Comparison of ENCODE assay signal across 8 mouse cellular contexts in the genomic region with DNA sequence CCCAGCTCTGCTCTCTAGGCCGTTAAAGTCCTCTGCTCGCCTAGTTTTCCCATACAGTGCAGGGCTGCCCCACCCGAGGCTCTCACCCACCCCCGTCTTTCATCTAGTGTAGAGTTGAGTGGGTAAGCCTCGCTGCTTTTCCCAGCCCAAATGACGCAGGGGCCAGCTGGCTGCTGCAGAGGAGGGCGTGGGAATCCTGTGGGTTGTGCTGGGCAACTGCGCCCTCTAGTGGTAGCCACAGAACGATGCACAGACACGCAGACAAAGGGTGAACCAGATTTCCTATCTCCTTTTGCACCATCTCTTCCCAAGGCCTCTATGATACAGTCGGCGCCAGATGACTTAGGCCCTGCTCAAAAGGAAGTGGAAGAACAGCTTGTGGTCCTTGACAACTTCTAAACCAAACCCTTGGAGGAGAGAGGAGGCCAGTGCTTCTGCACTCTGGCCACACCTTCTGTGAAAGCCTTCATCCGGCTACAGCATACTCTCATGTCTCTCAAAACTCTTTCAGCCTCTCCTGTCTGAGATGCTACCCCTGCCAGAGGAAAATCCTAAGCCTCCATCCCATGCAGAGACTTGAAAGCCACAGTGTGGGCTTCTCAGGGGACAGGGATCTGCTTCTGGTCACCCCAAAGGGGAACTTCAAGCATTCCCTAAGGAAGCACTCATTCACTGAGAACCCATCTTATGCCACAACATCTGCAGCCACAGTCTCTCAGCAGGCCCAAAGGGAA. TPM values are rescaled to one million over a fixed set of nuclear protein-coding genes. Genes with fewer than 3 reads are reported as not detected.
DNase-seq lines count a peak whose midpoint lies in the region; ATAC-seq and TF ChIP-seq lines count a peak whose summit lies in the region.

No protein-coding gene starts in this region.

- H3K27me3 ChIP-seq in embryonic facial prominence, embryonic 15.5 days: 0 out of 2 replicates have a peak, but pooled peaks cover 5% of the 10 kb centered on the region
- no peaks in the 10 kb centered on the region for H3K27me3 ChIP-seq in heart, embryonic 10.5 days (ENCODE audit: insufficient read depth, poor library complexity, severe bottlenecking)
- H3K27me3 ChIP-seq in kidney, embryonic 14.5 days (ENCODE audit: control insufficient read depth, insufficient read depth, low read length): no peaks in the 10 kb centered on the region
- H3K27me3 ChIP-seq in limb, embryonic 15.5 days: no peaks in the 10 kb centered on the region
- H3K27me3 ChIP-seq in midbrain, postnatal 0 days (ENCODE audit: insufficient read depth, low read length): no peaks in the 10 kb centered on the region

- peak; percentile 64 for ATAC-seq in embryonic facial prominence, embryonic 15.5 days (ENCODE audit: insufficient number of reproducible peaks, low FRiP score, low TSS enrichment, low read depth)
- ATAC-seq in kidney, embryonic 14.5 days (ENCODE audit: low FRiP score, low TSS enrichment): peak; percentile 84
- ATAC-seq in limb, embryonic 15.5 days (ENCODE audit: insufficient number of reproducible peaks, low FRiP score, low TSS enrichment, low read depth): peak; percentile 68
- peak; percentile 83 for ATAC-seq in midbrain, postnatal 0 days (ENCODE audit: low FRiP score)

- no peak for TF ChIP-seq POLR2A in bone marrow, adult 2 months (IDR thresholded peaks at IDR 0.05; ENCODE audit: borderline replicate concordance, control insufficient read depth, low read depth, low read length)

- H3K36me3 ChIP-seq in embryonic facial prominence, embryonic 15.5 days: no peaks in the 10 kb centered on the region
- no peaks in the 10 kb centered on the region for H3K36me3 ChIP-seq in heart, embryonic 10.5 days
- H3K36me3 ChIP-seq in kidney, embryonic 14.5 days (ENCODE audit: control insufficient read depth, insufficient read depth, low read length): no peaks in the 10 kb centered on the region
- H3K36me3 ChIP-seq in limb, embryonic 15.5 days: no peaks in the 10 kb centered on the region
- H3K36me3 ChIP-seq in midbrain, postnatal 0 days (ENCODE audit: insufficient read depth, low read length): no peaks in the 10 kb centered on the region

- H3K27ac ChIP-seq in bone marrow, adult 2 months (ENCODE audit: control insufficient read depth, insufficient read depth, low read depth, low read length, poor library complexity): no peak overlapping the region
- peak overlapping the region; percentile 39; the same call in 1 of the 2 replicates for H3K27ac ChIP-seq in embryonic facial prominence, embryonic 15.5 days (replicated peaks)
- H3K27ac ChIP-seq in heart, embryonic 10.5 days: peak overlapping the region; percentile 44; the same call in 1 of the 2 replicates
- no peak overlapping the region for H3K27ac ChIP-seq in kidney, embryonic 14.5 days (ENCODE audit: low read depth, low read length)
- H3K27ac ChIP-seq in limb, embryonic 15.5 days: peak overlapping the region; percentile 18; the same call in 1 of the 2 replicates
- peak overlapping the region; percentile 53; the same call in 1 of the 2 replicates for H3K27ac ChIP-seq in midbrain, postnatal 0 days (ENCODE audit: low read depth, low read length)

- WGBS in bone marrow, adult 2 months: 9% methylated on average over 13 of the region's 13 CpGs
- WGBS in embryonic facial prominence, embryonic 15.5 days: 8% methylated on average over 13 of the region's 13 CpGs
- WGBS in heart, embryonic 10.5 days: 10% methylated on average over 13 of the region's 13 CpGs
- 11% methylated on average over 13 of the region's 13 CpGs for WGBS in kidney, embryonic 14.5 days
- WGBS in limb, embryonic 15.5 days: 8% methylated on average over 13 of the region's 13 CpGs
- 7% methylated on average over 13 of the region's 13 CpGs for WGBS in midbrain, postnatal 0 days

- no peaks in the 10 kb centered on the region for H3K4me1 ChIP-seq in bone marrow, adult 2 months (ENCODE audit: control insufficient read depth, insufficient read depth, low read length)
- peaks cover 42% of the 10 kb centered on the region for H3K4me1 ChIP-seq in embryonic facial prominence, embryonic 15.5 days
- H3K4me1 ChIP-seq in heart, embryonic 10.5 days: peaks cover 66% of the 10 kb centered on the region
- H3K4me1 ChIP-seq in kidney, embryonic 14.5 days (ENCODE audit: control insufficient read depth, insufficient read depth, low read length): peaks cover 24% of the 10 kb centered on the region
- peaks cover 48% of the 10 kb centered on the region for H3K4me1 ChIP-seq in limb, embryonic 15.5 days
- H3K4me1 ChIP-seq in midbrain, postnatal 0 days (ENCODE audit: insufficient read depth, low read length): peaks cover 4% of the 10 kb centered on the region; the same call in 1 of the 2 replicates

- no peak overlapping the region for H3K9ac ChIP-seq in embryonic facial prominence, embryonic 15.5 days
- H3K9ac ChIP-seq in kidney, embryonic 14.5 days (ENCODE audit: low read depth, low read length): no peak overlapping the region
- H3K9ac ChIP-seq in limb, embryonic 15.5 days: no peak overlapping the region
- 0 out of 2 replicates have a peak overlapping the region, but pooled peaks have one; percentile 30 for H3K9ac ChIP-seq in midbrain, postnatal 0 days (replicated peaks; ENCODE audit: low read length, poor library complexity, severe bottlenecking)

- peak; percentile 55 for DNase-seq in A20 (ENCODE audit: low read depth, low spot score)
- DNase-seq in heart, embryonic 10.5 days (ENCODE audit: low spot score): peak; percentile 87
- DNase-seq in midbrain, postnatal 0 days (ENCODE audit: low spot score): peak; percentile 91
- peak; percentile 54 to 83 for DNase-seq in spleen, postnatal 4 days (ENCODE audit: low spot score in 2 of 2)

- no peaks in the 10 kb centered on the region for H3K9me3 ChIP-seq in embryonic facial prominence, embryonic 15.5 days (replicated peaks)
- no peaks in the 10 kb centered on the region for H3K9me3 ChIP-seq in heart, embryonic 10.5 days
- no peaks in the 10 kb centered on the region for H3K9me3 ChIP-seq in kidney, embryonic 14.5 days (ENCODE audit: control insufficient read depth, low read length)
- no peaks in the 10 kb centered on the region for H3K9me3 ChIP-seq in limb, embryonic 15.5 days
- no peaks in the 10 kb centered on the region for H3K9me3 ChIP-seq in midbrain, postnatal 0 days (ENCODE audit: low read length)

- no peak overlapping the region for H3K4me3 ChIP-seq in bone marrow, adult 2 months (replicated peaks; ENCODE audit: control insufficient read depth, low read depth, low read length)
- no peak overlapping the region for H3K4me3 ChIP-seq in embryonic facial prominence, embryonic 15.5 days (replicated peaks)
- H3K4me3 ChIP-seq in heart, embryonic 10.5 days: 0 out of 2 replicates have a peak overlapping the region, but pooled peaks have one; percentile 2
- H3K4me3 ChIP-seq in kidney, embryonic 14.5 days (ENCODE audit: low read length): no peak overlapping the region
- no peak overlapping the region for H3K4me3 ChIP-seq in limb, embryonic 15.5 days
- no peak overlapping the region for H3K4me3 ChIP-seq in midbrain, postnatal 0 days (ENCODE audit: low read depth, low read length)

- peak; percentile 99 for TF ChIP-seq CTCF in bone marrow, adult 2 months (IDR thresholded peaks at IDR 0.05; ENCODE audit: control insufficient read depth, insufficient read depth, low read length)
- peak; percentile 100 for TF ChIP-seq CTCF in midbrain, postnatal 0 days (IDR thresholded peaks at IDR 0.05)

- H3K4me2 ChIP-seq in embryonic facial prominence, embryonic 15.5 days (replicated peaks): peak overlapping the region; percentile 40
- no peak overlapping the region for H3K4me2 ChIP-seq in kidney, embryonic 14.5 days (replicated peaks; ENCODE audit: low read depth, low read length)
- H3K4me2 ChIP-seq in limb, embryonic 15.5 days: peak overlapping the region; percentile 19; the same call in 1 of the 2 replicates
- peak overlapping the region; percentile 26 for H3K4me2 ChIP-seq in midbrain, postnatal 0 days (ENCODE audit: low read depth, low read length, poor library complexity, severe bottlenecking)

RNA-seq across cellular contexts. Expression of gene Csrp1, which starts 49.3 kb away (rescaled TPM):
- 61.5 and 109 TPM in 2 replicates for polyA plus RNA-seq in bone marrow, adult 2 months (2011; ENCODE audit: insufficient read depth, insufficient read length, low replicate concordance, missing spikeins)
- 118 and 128 TPM in 2 replicates for polyA plus RNA-seq in embryonic facial prominence, embryonic 15.5 days (2015; fragmentation: Nextera tagmentation; extraction: Ambion mirVana)
- polyA plus RNA-seq in heart, embryonic 10.5 days (2016; fragmentation: Nextera tagmentation; extraction: Ambion mirVana): 202 and 238 TPM in 2 replicates
- 109 and 114 TPM in 2 replicates for polyA plus RNA-seq in kidney, embryonic 14.5 days (2014; fragmentation: Nextera tagmentation; extraction: Ambion mirVana)
- polyA plus RNA-seq in limb, embryonic 15.5 days (2015; fragmentation: Nextera tagmentation; extraction: Ambion mirVana): 89.7 and 104 TPM in 2 replicates
- total RNA-seq in midbrain, postnatal 0 days (2014; rRNA removed): 48.1 and 64.3 TPM in 2 replicates
- 21.6 and 25.1 TPM in 2 replicates for polyA plus RNA-seq in midbrain, postnatal 0 days (2015; fragmentation: Nextera tagmentation; extraction: Ambion mirVana)

Comparison
In these comparisons a context has a peak if more than half of its experiments do, and no peak if none do; other contexts are left out.
1. H3K27ac ChIP-seq: peak in embryonic facial prominence, embryonic 15.5 days (single experiment), heart, embryonic 10.5 days (single experiment), limb, embryonic 15.5 days (single experiment) and midbrain, postnatal 0 days (single experiment); none in bone marrow, adult 2 months (single experiment) and kidney, embryonic 14.5 days (single experiment).
2. Peak in every context shown above with its lines, with median percentiles within 50 percentile points of each other: DNase-seq and ATAC-seq.